Mouse (Mus musculus) G1E (cell line): ENCODE measurements around the gene Borcs6. TPM values are rescaled to one million over a fixed set of nuclear protein-coding genes. Genes with fewer than 3 reads are reported as not detected.
A peak's percentile ranks its signal among the peaks of the same experiment; 100 is the strongest.
"Not testable (repeated sequence)": the region's sequence is repeated elsewhere in the genome, so short reads cannot be mapped to it uniquely, and the experiment has no call there.

Experiments
- ATAC-seq: 2 replicates; pipeline ENCODE4 v1.8.0; 2016; ENCODE audit warnings: mild to moderate bottlenecking; ENCODE audit not compliant: insufficient number of reproducible peaks, poor library complexity, low FRiP score, severe bottlenecking; ENCODE audit errors: extremely low read depth
- DNase-seq: peaks from one replicate; pipeline ENCODE4 v3.0.0; 2012; ENCODE audit warnings: low spot score
- H3K27me3 ChIP-seq: 2 replicates; pipeline ENCODE4 v1.6.1; 2012; ENCODE audit warnings: mild to moderate bottlenecking, low read length, inconsistent platforms; ENCODE audit not compliant: insufficient read depth
- H3K36me3 ChIP-seq: replicated peaks from 2 replicates; pipeline ENCODE3; 2012; ENCODE audit warnings: mild to moderate bottlenecking, inconsistent platforms
- H3K4me1 ChIP-seq: 2 replicates; pipeline ENCODE4 v1.6.1; 2012; ENCODE audit warnings: low read depth, low read length, inconsistent platforms, mixed read lengths; ENCODE audit not compliant: insufficient read depth
- H3K4me3 ChIP-seq: 2 replicates; pipeline ENCODE4 v1.5.1; 2012; ENCODE audit warnings: low read depth, mild to moderate bottlenecking, inconsistent platforms, low read length, moderate library complexity, mixed read lengths
- H3K9me3 ChIP-seq: replicated peaks from 2 replicates; pipeline ENCODE4 v1.6.1; 2012; ENCODE audit warnings: inconsistent platforms
- CTCF ChIP-seq: IDR thresholded peaks from 2 replicates; pipeline ENCODE4 v1.5.1; 2012; ENCODE audit warnings: low read depth, low read length, inconsistent platforms, mixed read lengths
- GATA1 ChIP-seq: IDR thresholded peaks from 2 replicates; pipeline ENCODE4 v1.6.1; 2012; ENCODE audit warnings: borderline replicate concordance, low read length, inconsistent platforms, mixed read lengths
- GATA2 ChIP-seq: IDR thresholded peaks from 2 replicates; pipeline ENCODE4 v1.6.1; 2012; ENCODE audit warnings: low read depth, low read length, inconsistent platforms, borderline replicate concordance
- POLR2AphosphoS5 ChIP-seq: IDR thresholded peaks from 2 replicates; pipeline ENCODE4 v1.6.1; 2012; ENCODE audit warnings: low read depth, low read length, inconsistent platforms; ENCODE audit not compliant: insufficient replicate concordance
- TAL1 ChIP-seq: conservative IDR thresholded peaks from 2 replicates; pipeline ENCODE4 v1.6.1; 2012; ENCODE audit warnings: low read depth, low read length, inconsistent platforms, mixed read lengths
- polyA plus RNA-seq: library from polyadenylated mRNA; stranded (reverse); fragments of >175 nt; gene quantifications from 2 replicates; pipeline ENCODE4 v1.2.3, GENCODE M21; 2012
- total RNA-seq, 2 experiments: library from RNA; stranded (forward) in 1 of 2; stranded (reverse) in 1 of 2; fragments of 200-1000 nt in 1 of 2; fragments of >200 nt in 1 of 2; fragmentation: Nextera tagmentation in 1 of 2; gene quantifications; 2 replicates each; pipeline ENCODE4 v1.2.3; 2014 to 2017

The Borcs6 gene
- total RNA-seq (2014; fragmentation: Nextera tagmentation) (5.3 and 6.4 TPM in 2 replicates), total RNA-seq (2017) (6.1 and 8.2 TPM in 2 replicates), polyA plus RNA-seq (25.9 and 37.4 TPM in 2 replicates)

DNA sequence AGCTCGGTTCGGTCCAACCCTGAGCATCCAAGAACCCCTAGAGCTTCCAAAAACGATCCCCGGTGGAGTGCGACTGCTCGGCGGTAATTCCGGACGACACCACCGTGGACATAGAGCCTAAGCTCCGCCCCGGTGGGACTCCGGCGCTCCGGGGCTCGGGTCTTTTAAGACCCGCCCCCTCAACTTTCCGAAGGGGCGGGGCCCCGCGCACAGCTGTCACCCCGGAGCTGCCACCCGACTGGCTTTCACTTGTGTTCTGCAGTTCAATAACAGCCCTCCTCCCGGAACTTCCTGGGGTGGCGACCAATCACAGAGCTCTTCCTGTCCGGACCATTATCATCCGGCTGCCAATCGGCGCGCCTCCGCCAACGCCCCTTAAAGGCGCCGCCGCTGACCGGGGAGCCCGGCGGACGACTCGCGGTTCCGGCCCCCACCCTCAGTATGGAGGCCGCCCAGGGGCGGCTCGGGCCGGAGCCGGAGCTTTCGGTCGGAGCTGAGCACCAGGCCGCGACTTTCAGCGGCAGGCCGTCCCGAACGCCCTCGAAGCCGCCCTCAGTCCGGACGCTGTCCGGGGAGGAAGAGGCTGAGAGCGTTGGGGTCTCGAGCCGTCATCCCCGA lies at the start of gene Borcs6:
Gene Borcs6, plus strand, starts transcription at position 361 of the 618 bp plus-strand sequence.
- DNase-seq (peak; percentile 98), ATAC-seq (peak; percentile 85)
- TF ChIP-seq GATA2 = no peak
- TF ChIP-seq CTCF = no peak
- TF ChIP-seq GATA1 = no peak
- no peak for TF ChIP-seq POLR2AphosphoS5
- no peak for TF ChIP-seq TAL1
- Histone ChIP-seq H3K27me3 (no peaks in the 10 kb centered on the region), H3K9me3 (no peaks in the 10 kb centered on the region), H3K36me3 (peaks cover 7% of the 10 kb centered on the region), H3K4me1 (peaks cover 45% of the 10 kb centered on the region), H3K4me3 (peak within 1 kb of the TSS; percentile 91)

DNA sequence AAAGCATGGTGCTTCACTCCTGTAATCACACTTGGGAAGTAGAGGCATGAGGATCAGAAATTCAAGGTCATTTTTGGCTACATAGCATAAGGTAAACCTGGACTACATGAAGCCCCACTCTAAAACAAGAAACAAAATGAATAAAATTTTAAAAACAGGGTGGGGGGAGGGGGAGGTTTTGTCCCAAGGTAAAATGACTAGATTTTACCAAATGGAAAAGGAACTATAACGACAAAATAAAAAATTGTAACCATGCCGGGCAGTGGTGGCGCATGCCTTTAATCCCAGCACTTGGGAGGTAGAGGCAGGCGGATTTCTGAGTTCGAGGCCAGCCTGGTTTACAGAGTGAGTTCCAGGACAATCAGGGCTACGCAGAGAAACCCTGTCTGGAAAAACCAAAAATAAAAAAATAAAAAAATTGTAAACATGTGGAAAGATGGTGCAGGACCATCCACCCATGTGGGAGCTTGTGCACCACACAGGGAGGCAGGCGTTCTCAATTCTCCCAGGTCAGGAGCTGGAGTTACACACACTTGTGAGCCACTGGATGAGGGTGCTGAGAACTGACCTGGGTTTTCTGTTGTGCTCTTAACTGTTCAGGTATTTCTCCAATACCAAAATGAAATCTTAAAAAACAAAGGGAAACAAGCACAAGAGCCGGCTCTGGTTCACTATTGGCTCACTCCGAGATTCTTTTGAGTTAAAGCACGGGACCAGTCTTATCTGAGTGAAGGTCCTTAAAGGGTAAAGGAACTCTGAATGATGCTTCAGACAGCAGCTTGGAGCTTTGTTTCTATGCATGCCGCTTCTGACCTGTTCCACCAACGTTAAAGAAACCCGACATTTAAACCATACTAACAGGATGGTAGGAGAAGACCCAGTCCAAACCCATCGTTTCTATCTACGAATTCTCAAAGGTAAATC lies 48.9 kb upstream of the Borcs6 start:
- Histone ChIP-seq H3K36me3 (peaks cover 15% of the 10 kb centered on the region), H3K27me3 (no peaks in the 10 kb centered on the region), H3K4me1 (peaks cover 49% of the 10 kb centered on the region), H3K4me3 (peak overlapping the region; percentile 54; the same call in 1 of the 2 replicates), H3K9me3 (no peaks in the 10 kb centered on the region)
- ATAC-seq (no peak), DNase-seq (no peak)
- TF ChIP-seq GATA1 = no peak
- no peak for TF ChIP-seq POLR2AphosphoS5
- TF ChIP-seq CTCF = no peak
- no peak for TF ChIP-seq TAL1
- TF ChIP-seq GATA2 = no peak

DNA sequence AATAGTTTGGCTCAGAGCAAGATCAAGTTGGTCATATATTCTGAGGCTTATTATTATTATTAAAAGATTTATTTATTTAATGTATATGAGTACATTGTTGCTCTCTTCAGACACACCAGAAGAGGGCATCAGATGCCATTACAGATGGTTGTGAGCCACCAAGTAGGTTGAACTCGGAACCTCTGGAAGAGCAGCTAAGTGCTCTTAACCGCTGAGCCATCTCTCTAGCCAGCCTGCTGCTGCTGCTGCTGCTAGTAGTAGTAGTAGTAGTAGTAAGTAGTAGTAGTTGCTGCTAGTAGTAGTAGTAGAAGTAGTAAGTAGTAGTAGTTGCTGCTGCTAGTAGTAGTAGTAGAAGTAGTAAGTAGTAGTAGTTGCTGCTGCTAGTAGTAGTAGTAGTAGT lies 48.1 kb upstream of the Borcs6 start:
- H3K36me3 ChIP-seq, H3K27me3 ChIP-seq, DNase-seq, ATAC-seq, H3K9me3 ChIP-seq: not testable (repeated sequence)
- H3K4me1 ChIP-seq = peaks cover 44% of the 10 kb centered on the region
- H3K4me3 ChIP-seq = peak overlapping the region; percentile 68

DNA sequence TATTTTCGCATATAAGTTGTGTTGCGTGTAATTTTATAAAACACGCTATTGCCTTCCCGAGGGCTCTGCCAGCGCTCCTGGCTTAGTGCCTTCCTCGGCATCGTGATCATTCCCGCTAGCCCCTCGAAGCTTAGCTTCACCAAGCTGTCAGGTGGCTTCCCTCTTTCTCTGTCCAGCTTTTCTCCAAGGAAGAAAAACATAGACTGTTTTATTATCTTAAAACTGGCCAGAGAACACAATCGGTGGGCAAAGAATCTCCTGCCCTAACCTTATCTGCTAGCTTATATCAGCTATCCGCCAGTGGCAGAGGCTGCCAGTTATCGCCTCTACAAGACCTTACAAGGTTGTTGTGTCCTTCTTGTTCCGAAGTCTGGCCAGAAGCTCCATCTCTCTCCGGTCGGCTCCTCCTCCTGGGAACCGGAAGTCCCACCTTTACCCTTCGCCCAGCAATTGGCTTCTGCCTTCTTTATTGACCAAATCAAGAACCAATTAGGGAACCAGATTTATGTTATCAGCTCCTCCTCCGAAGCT lies 47.4 kb upstream of the Borcs6 start:
- TF ChIP-seq TAL1 (no peak), POLR2AphosphoS5 (no peak), GATA1 (no peak), CTCF (no peak), GATA2 (no peak)
- peaks cover 43% of the 10 kb centered on the region for H3K4me1 ChIP-seq
- ATAC-seq = peak; percentile 47; the same call in 1 of the 2 replicates

DNA sequence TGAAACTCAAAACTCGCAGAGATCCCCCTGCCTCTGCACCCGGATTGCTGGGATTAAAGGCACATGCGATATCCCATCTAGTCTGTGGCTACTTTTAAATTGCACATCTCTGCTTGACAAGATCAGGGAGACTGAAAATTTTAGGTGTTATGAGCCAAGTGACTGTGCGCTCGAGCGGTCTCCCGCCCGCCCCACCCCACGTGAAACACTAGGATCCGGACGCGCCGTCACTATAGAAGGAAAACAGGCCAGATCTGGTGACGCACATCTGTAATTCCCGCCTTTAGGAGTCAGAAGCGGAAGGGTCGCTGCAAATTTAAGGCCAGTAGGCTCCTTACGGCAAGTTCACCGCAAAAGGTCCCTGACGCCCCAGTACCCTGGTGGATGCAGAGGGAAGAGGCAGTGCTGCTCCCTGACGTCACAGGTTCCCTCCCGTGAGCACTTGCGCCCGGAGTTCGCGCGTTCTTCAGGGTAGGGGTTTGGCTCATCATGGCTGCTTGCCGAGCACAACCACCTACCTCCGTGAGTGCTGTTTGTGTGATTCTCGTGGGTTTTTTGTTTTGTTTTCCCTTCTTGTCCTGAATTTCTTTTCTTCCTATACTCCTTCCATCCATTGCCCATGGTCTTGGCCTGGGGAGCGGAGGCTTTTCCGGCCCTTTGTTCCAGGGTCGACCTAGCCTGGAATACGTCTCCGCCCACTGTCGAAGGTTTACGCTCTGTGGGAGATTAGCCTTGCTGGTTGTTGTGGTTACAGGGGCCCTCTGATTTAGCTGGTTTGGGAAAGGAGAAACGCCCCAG lies 43.7 kb upstream of the Borcs6 start, which contains the start of gene Ctc1:
Gene Ctc1, plus strand, starts transcription at position 268 of the 798 bp plus-strand sequence.
- H3K27me3 ChIP-seq = no peaks in the 10 kb centered on the region
- H3K4me1 ChIP-seq = peaks cover 44% of the 10 kb centered on the region
- ATAC-seq = peak; percentile 89

More for the DNA sequence above, 47.4 kb upstream of the Borcs6 start:
- Histone ChIP-seq H3K4me3 (peak overlapping the region; percentile 68), H3K27me3 (no peaks in the 10 kb centered on the region), H3K9me3 (no peaks in the 10 kb centered on the region), H3K36me3 (peaks cover 2% of the 10 kb centered on the region)
- DNase-seq = peak; percentile 33

More for the DNA sequence above, 43.7 kb upstream of the Borcs6 start, which contains the start of gene Ctc1:
- Histone ChIP-seq H3K36me3 (peaks cover 13% of the 10 kb centered on the region), H3K4me3 (peak within 1 kb of the TSS; percentile 71), H3K9me3 (no peaks in the 10 kb centered on the region)
- no peak for TF ChIP-seq TAL1
- TF ChIP-seq POLR2AphosphoS5 = no peak
- no peak for TF ChIP-seq GATA2
- no peak for TF ChIP-seq GATA1
- 0 out of 2 replicates have a peak, but pooled peaks have one; percentile 22 for TF ChIP-seq CTCF
- DNase-seq = peak; percentile 79
